In the genomic region with DNA sequence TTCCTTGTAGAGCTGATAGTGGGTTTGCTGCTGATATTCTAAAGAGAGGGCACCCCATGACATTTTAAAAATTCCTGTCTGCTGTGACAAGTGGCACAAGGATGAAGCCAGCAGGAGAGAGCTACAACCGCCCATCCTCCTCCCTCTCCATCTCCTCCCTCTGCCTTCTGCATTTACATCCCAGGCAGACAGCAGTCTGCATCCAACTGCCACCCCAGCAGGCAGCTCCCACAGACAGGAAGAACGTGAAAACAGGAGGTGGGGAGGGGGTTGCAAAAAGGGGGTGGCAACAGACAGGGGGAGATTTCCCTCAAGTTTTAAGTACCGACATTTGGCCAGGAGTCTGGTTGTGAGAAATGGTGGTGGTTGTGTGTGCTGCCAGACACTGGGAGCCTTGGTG, we compare ENCODE assay signal across 15 mouse cellular contexts.
DNase-seq lines count a peak whose midpoint lies in the region; ATAC-seq lines count a peak whose summit lies in the region.
"Had no signal": no experiment of that assay in that cellular context is flagged by ENCODE, and none has a peak within 500 bp of the region (broad histone marks: within the 10 kb centered on the region; RNA-seq: fewer than 3 reads in every experiment).

No protein-coding gene starts in this region.

- H3K9me3 ChIP-seq in forebrain, embryonic 12.5 days = no peaks in the 10 kb centered on the region
- H3K9me3 ChIP-seq in neural tube, embryonic 15.5 days (replicated peaks) = no peaks in the 10 kb centered on the region
- H3K9me3 ChIP-seq: heart, embryonic 12.5 days; limb, embryonic 13.5 days had no signal

- H3K9ac ChIP-seq in forebrain, embryonic 12.5 days = no peak overlapping the region
- H3K9ac ChIP-seq in neural tube, embryonic 15.5 days (replicated peaks) = no peak overlapping the region
- H3K9ac ChIP-seq: heart, embryonic 12.5 days; limb, embryonic 13.5 days had no signal

- H3K27me3 ChIP-seq in forebrain, embryonic 12.5 days = no peaks in the 10 kb centered on the region
- H3K27me3 ChIP-seq in neural tube, embryonic 15.5 days (replicated peaks) = no peaks in the 10 kb centered on the region

- peak; percentile 47 to 57 for DNase-seq in left cerebral cortex, adult 18-20 months (ENCODE audit: low spot score in 2 of 2)
- DNase-seq in left cerebral cortex, postnatal 10 days (ENCODE audit: extremely low spot score in 1 of 2, low spot score in 2 of 2) = no peak
- DNase-seq in layer of hippocampus, adult 8-10 months (ENCODE audit: low spot score in 2 of 2) = peak; percentile 59 to 60
- no peak for DNase-seq in cerebellum, adult 9-10 months
- DNase-seq in adrenal gland, postnatal 14 days = no peak
- DNase-seq in testis, postnatal 14 days (ENCODE audit: low spot score) = no peak
- DNase-seq: adrenal gland, postnatal 25 days; B cell, adult 2 months; kidney, adult 18-20 months had no signal

- H3K4me3 ChIP-seq in forebrain, embryonic 12.5 days (replicated peaks) = no peak overlapping the region
- H3K4me3 ChIP-seq in neural tube, embryonic 15.5 days (replicated peaks) = no peak overlapping the region
- H3K4me3 ChIP-seq: heart, embryonic 12.5 days; limb, embryonic 13.5 days had no signal

- 0 out of 2 replicates have a peak overlapping the region, but pooled peaks have one; percentile 2 for H3K4me2 ChIP-seq in forebrain, embryonic 12.5 days
- H3K4me2 ChIP-seq in neural tube, embryonic 15.5 days = no peak overlapping the region
- H3K4me2 ChIP-seq: heart, embryonic 12.5 days; limb, embryonic 13.5 days had no signal

- peaks cover 5% of the 10 kb centered on the region; the same call in 1 of the 2 replicates for H3K36me3 ChIP-seq in forebrain, embryonic 12.5 days (replicated peaks)
- no peaks in the 10 kb centered on the region for H3K36me3 ChIP-seq in neural tube, embryonic 15.5 days
- H3K36me3 ChIP-seq: heart, embryonic 12.5 days; limb, embryonic 13.5 days had no signal

- peaks cover 38% of the 10 kb centered on the region for H3K4me1 ChIP-seq in forebrain, embryonic 12.5 days
- peaks cover 32% of the 10 kb centered on the region for H3K4me1 ChIP-seq in neural tube, embryonic 15.5 days
- H3K4me1 ChIP-seq: heart, embryonic 12.5 days; limb, embryonic 13.5 days had no signal

- ATAC-seq in forebrain, embryonic 12.5 days (ENCODE audit: low FRiP score) = peak; percentile 75
- ATAC-seq in neural tube, embryonic 15.5 days (ENCODE audit: low FRiP score) = peak; percentile 55; the same call in 1 of the 2 replicates
- ATAC-seq: lung, postnatal 0 days; Patski had no signal

- peak overlapping the region; percentile 87 for H3K27ac ChIP-seq in forebrain, embryonic 12.5 days
- H3K27ac ChIP-seq in neural tube, embryonic 15.5 days (replicated peaks) = peak overlapping the region; percentile 70; the same call in 1 of the 2 replicates
- H3K27ac ChIP-seq: limb, embryonic 13.5 days had no signal

- 36% methylated on average over 3 of the region's 3 CpGs for WGBS in forebrain, embryonic 12.5 days
- 17% methylated on average over 3 of the region's 3 CpGs for WGBS in neural tube, embryonic 15.5 days

- intact Hi-C loops in left cerebral cortex, postnatal 10 days (cut with DNase I) = no loop called here

Comparison
In these comparisons a context has a peak if more than half of its experiments do, and no peak if none do; other contexts are left out.
1. DNase-seq: peak in left cerebral cortex, adult 18-20 months (2 of 2) and layer of hippocampus, adult 8-10 months (2 of 2); none in left cerebral cortex, postnatal 10 days (0 of 2), cerebellum, adult 9-10 months (single experiment), adrenal gland, postnatal 14 days (single experiment) and testis, postnatal 14 days (single experiment).